ENCODE assay signal across 38 mouse cellular contexts in the genomic region with DNA sequence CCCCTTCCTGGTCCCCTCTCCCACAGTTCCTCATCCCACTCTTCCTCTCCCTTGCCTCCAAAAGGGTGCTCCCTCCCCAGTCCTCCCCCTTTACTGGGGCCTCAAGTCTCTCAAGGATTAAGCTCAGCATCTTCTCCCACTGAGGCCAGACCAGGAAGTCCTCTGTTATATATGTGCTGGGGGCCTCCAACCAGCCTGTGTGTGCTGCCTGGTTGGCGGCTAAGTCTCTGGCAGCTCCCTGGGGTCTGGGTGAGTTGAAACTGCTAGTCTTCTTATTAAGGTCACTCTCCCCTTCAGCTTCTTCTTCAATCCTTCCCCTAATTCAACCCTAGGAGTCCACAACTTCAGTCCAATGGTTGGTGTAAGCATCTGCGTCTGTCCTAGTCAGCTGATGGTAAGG. TPM values are rescaled to one million over a fixed set of nuclear protein-coding genes. Genes with fewer than 3 reads are reported as not detected.
"Had no signal": no experiment of that assay in that cellular context is flagged by ENCODE, and none has a peak within 500 bp of the region (broad histone marks: within the 10 kb centered on the region; RNA-seq: fewer than 3 reads in every experiment).

No protein-coding gene starts in this region.

- H3K4me3 ChIP-seq: left cerebral cortex, adult 2 months; limb, embryonic 10.5 days; limb, embryonic 12.5 days; limb, embryonic 13.5 days; limb, embryonic 15.5 days; liver, embryonic 13.5 days; liver, embryonic 15.5 days; lung, embryonic 15.5 days; megakaryocyte, embryonic 14.5 days; midbrain, embryonic 10.5 days; midbrain, embryonic 12.5 days; midbrain, embryonic 13.5 days; midbrain, embryonic 15.5 days; myocyte had no signal

- H3K9ac ChIP-seq: limb, embryonic 12.5 days; limb, embryonic 13.5 days; limb, embryonic 15.5 days; liver, embryonic 13.5 days; liver, embryonic 14.5 days; liver, embryonic 15.5 days; lung, embryonic 14.5 days; lung, embryonic 15.5 days; midbrain, embryonic 12.5 days; midbrain, embryonic 13.5 days; midbrain, embryonic 15.5 days had no signal

- ATAC-seq: lung, postnatal 0 days; midbrain, embryonic 13.5 days; midbrain, embryonic 15.5 days; midbrain, embryonic 16.5 days had no signal

- DNase-seq: left cerebral cortex, postnatal 4 days; liver; liver, embryonic 13.5 days; lung, adult 18-20 months; lung, adult 2 months; lung, embryonic 14.5 days; lung, postnatal 10 days; lung, postnatal 14 days; lung, postnatal 36 days; lung, postnatal 4 days; midbrain, embryonic 14.5 days had no signal

- H3K9me3 ChIP-seq: limb, embryonic 10.5 days; limb, embryonic 13.5 days; limb, embryonic 15.5 days; liver, embryonic 13.5 days; liver, embryonic 15.5 days; lung, embryonic 15.5 days; megakaryocyte, embryonic 14.5 days; midbrain, embryonic 10.5 days; midbrain, embryonic 12.5 days; midbrain, embryonic 13.5 days; midbrain, embryonic 15.5 days had no signal

- H3K27ac ChIP-seq: left cerebral cortex, adult 2 months; limb, embryonic 10.5 days; limb, embryonic 12.5 days; limb, embryonic 13.5 days; limb, embryonic 15.5 days; liver, embryonic 13.5 days; liver, embryonic 14.5 days; liver, embryonic 15.5 days; lung, embryonic 15.5 days; macrophage; midbrain, embryonic 10.5 days; midbrain, embryonic 12.5 days; midbrain, embryonic 13.5 days; midbrain, embryonic 15.5 days had no signal

- H3K4me1 ChIP-seq: limb, embryonic 10.5 days; limb, embryonic 12.5 days; limb, embryonic 13.5 days; limb, embryonic 15.5 days; liver, embryonic 13.5 days; liver, embryonic 15.5 days; lung, embryonic 15.5 days; midbrain, embryonic 10.5 days; midbrain, embryonic 12.5 days; midbrain, embryonic 13.5 days; midbrain, embryonic 15.5 days had no signal

- H3K27me3 ChIP-seq: limb, embryonic 12.5 days; limb, embryonic 13.5 days; limb, embryonic 15.5 days; liver, embryonic 13.5 days; liver, embryonic 15.5 days; lung, embryonic 15.5 days; megakaryocyte, embryonic 14.5 days; midbrain, embryonic 12.5 days; midbrain, embryonic 13.5 days; midbrain, embryonic 15.5 days had no signal

- H3K36me3 ChIP-seq: limb, embryonic 10.5 days; limb, embryonic 12.5 days; limb, embryonic 13.5 days; limb, embryonic 15.5 days; liver, embryonic 13.5 days; liver, embryonic 15.5 days; lung, embryonic 15.5 days; midbrain, embryonic 10.5 days; midbrain, embryonic 12.5 days; midbrain, embryonic 13.5 days; midbrain, embryonic 15.5 days had no signal

- H3K4me2 ChIP-seq: limb, embryonic 12.5 days; limb, embryonic 13.5 days; limb, embryonic 15.5 days; liver, embryonic 11.5 days; liver, embryonic 13.5 days; liver, embryonic 15.5 days; lung, embryonic 14.5 days; lung, embryonic 15.5 days; midbrain, embryonic 11.5 days; midbrain, embryonic 12.5 days; midbrain, embryonic 13.5 days; midbrain, embryonic 15.5 days had no signal

RNA-seq across cellular contexts. Expression of gene Tmigd3, which starts 12.4 kb away (rescaled TPM):
- total RNA-seq: left cerebral cortex, adult 8-10 months; left cerebral cortex, postnatal 36 days; left cerebral cortex, postnatal 4 days; liver, adult 2 months; megakaryocyte-erythroid progenitor cell, adult 5-6 weeks; midbrain, postnatal 0 days had no signal
- polyA plus RNA-seq: limb, embryonic 10.5 days; limb, embryonic 13.5 days; liver, embryonic 16.5 days; lung, embryonic 16.5 days; midbrain, embryonic 10.5 days; midbrain, embryonic 11.5 days; midbrain, embryonic 12.5 days; midbrain, embryonic 13.5 days; midbrain, embryonic 14.5 days; midbrain, embryonic 15.5 days; midbrain, embryonic 16.5 days; midbrain, postnatal 0 days; neural tube, embryonic 11.5 days had no signal

RNA-seq across cellular contexts. Expression of gene Adora3, which starts 12.5 kb away (rescaled TPM):
- total RNA-seq: megakaryocyte-erythroid progenitor cell, adult 5-6 weeks had no signal
- polyA plus RNA-seq: limb, embryonic 12.5 days; liver, adult 2 months; midbrain, embryonic 10.5 days; midbrain, embryonic 11.5 days; midbrain, embryonic 12.5 days; midbrain, embryonic 14.5 days; myocyte had no signal
